In the genomic region with DNA sequence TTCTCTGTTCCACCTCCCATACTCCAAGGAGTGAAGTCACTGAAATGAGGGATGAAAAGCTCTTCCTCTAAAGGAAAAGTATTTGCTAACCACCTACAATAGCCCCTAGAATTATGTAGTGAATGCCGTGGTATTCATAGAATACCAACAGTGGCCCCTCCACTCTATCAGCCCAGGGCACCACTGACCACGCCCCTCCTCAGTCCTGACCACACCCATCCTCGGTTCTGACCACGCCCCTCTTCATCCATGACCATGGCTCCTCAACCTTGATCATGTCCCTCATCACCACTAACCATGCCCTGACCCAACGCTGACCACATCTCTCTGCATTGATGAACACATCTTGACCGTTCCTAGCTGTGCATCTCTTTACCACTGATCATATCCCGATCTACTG, we compare ENCODE assay signal across 23 mouse cellular contexts.
DNase-seq lines count a peak whose midpoint lies in the region; ATAC-seq and TF ChIP-seq lines count a peak whose summit lies in the region.
"Had no signal": no experiment of that assay in that cellular context is flagged by ENCODE, and none has a peak within 500 bp of the region (broad histone marks: within the 10 kb centered on the region; RNA-seq: fewer than 3 reads in every experiment).

No protein-coding gene starts in this region.

- no peak for TF ChIP-seq POLR2A in kidney, adult 2 months (IDR thresholded peaks at IDR 0.05; ENCODE audit: low read depth, low read length)

- no peak overlapping the region for H3K4me2 ChIP-seq in hindbrain, embryonic 14.5 days (replicated peaks)
- no peak overlapping the region for H3K4me2 ChIP-seq in midbrain, embryonic 13.5 days (replicated peaks)
- H3K4me2 ChIP-seq in midbrain, embryonic 16.5 days (ENCODE audit: low read length): no peak overlapping the region
- H3K4me2 ChIP-seq: embryonic facial prominence, embryonic 13.5 days; forebrain, embryonic 12.5 days; forebrain, embryonic 15.5 days had no signal

- 85% methylated on average over 7 of the region's 7 CpGs for WGBS in hindbrain, embryonic 14.5 days
- 91% methylated on average over 7 of the region's 7 CpGs for WGBS in hindbrain, embryonic 10.5 days
- WGBS in midbrain, embryonic 13.5 days: 86% methylated on average over 7 of the region's 7 CpGs
- WGBS in midbrain, embryonic 16.5 days: 92% methylated on average over 7 of the region's 7 CpGs
- 83% methylated on average over 7 of the region's 7 CpGs for WGBS in kidney, adult 2 months

- no peak for TF ChIP-seq CTCF in left cerebral cortex, adult 2 months (IDR thresholded peaks at IDR 0.05)
- no peak for TF ChIP-seq CTCF in kidney, adult 2 months (conservative IDR thresholded peaks at IDR 0.05; ENCODE audit: insufficient read depth, insufficient read length, low read depth, low read length)

- 0 out of 2 replicates have a peak, but pooled peaks have one; percentile 14 for ATAC-seq in hindbrain, embryonic 14.5 days (ENCODE audit: low FRiP score)
- ATAC-seq in midbrain, embryonic 13.5 days: 0 out of 2 replicates have a peak, but pooled peaks have one; percentile 30
- no peak for ATAC-seq in midbrain, embryonic 16.5 days
- ATAC-seq: CD4-positive, CD25-positive, alpha-beta regulatory T cell, adult 4 months had no signal

- no peak overlapping the region for H3K27ac ChIP-seq in hindbrain, embryonic 14.5 days
- H3K27ac ChIP-seq in hindbrain, embryonic 10.5 days: no peak overlapping the region
- peak overlapping the region; percentile 78 for H3K27ac ChIP-seq in left cerebral cortex, adult 2 months
- H3K27ac ChIP-seq in midbrain, embryonic 13.5 days: no peak overlapping the region
- H3K27ac ChIP-seq in midbrain, embryonic 16.5 days (ENCODE audit: low read length): no peak overlapping the region
- H3K27ac ChIP-seq in kidney, adult 2 months (ENCODE audit: insufficient read depth, low read depth, low read length): no peak overlapping the region
- H3K27ac ChIP-seq: embryonic facial prominence, embryonic 10.5 days; embryonic facial prominence, embryonic 13.5 days; forebrain, embryonic 12.5 days; forebrain, embryonic 15.5 days; heart, adult 2 months; heart, embryonic 10.5 days had no signal

- DNase-seq in hindbrain, embryonic 14.5 days (ENCODE audit: low spot score): no peak
- DNase-seq in hindbrain, embryonic 10.5 days (ENCODE audit: low spot score): no peak
- DNase-seq in left cerebral cortex, adult 2 months (ENCODE audit: extremely low spot score in 1 of 2, low spot score in 2 of 2): no peak
- DNase-seq in left cerebral cortex, adult 11 months (ENCODE audit: low spot score): no peak
- DNase-seq in kidney, adult 2 months: no peak
- DNase-seq: adrenal gland, adult 2 months; adrenal gland, postnatal 14 days; cerebellum, adult 11 months; cerebellum, adult 2 months; cerebellum, adult 9-11 months; cerebellum, postnatal 25 days; embryo, embryonic 11 days; gastrocnemius, postnatal 25 days; heart, adult 2 months had no signal

- no peak overlapping the region for H3K4me3 ChIP-seq in hindbrain, embryonic 14.5 days (replicated peaks; ENCODE audit: low read length)
- no peak overlapping the region for H3K4me3 ChIP-seq in hindbrain, embryonic 10.5 days
- H3K4me3 ChIP-seq in left cerebral cortex, adult 2 months: no peak overlapping the region
- H3K4me3 ChIP-seq in midbrain, embryonic 13.5 days (replicated peaks): no peak overlapping the region
- H3K4me3 ChIP-seq in midbrain, embryonic 16.5 days (ENCODE audit: low read depth, low read length): no peak overlapping the region
- no peak overlapping the region for H3K4me3 ChIP-seq in kidney, adult 2 months (ENCODE audit: insufficient read depth, low read depth, low read length)
- H3K4me3 ChIP-seq: embryonic facial prominence, embryonic 10.5 days; embryonic facial prominence, embryonic 13.5 days; erythroblast, embryonic 14.5 days; forebrain, embryonic 12.5 days; forebrain, embryonic 15.5 days; heart, adult 2 months; heart, embryonic 10.5 days had no signal

- no peaks in the 10 kb centered on the region for H3K27me3 ChIP-seq in hindbrain, embryonic 14.5 days (ENCODE audit: control insufficient read depth, insufficient read depth, low read length)
- H3K27me3 ChIP-seq in hindbrain, embryonic 10.5 days (ENCODE audit: insufficient read depth, poor library complexity, severe bottlenecking): no peaks in the 10 kb centered on the region
- H3K27me3 ChIP-seq in midbrain, embryonic 13.5 days: no peaks in the 10 kb centered on the region
- no peaks in the 10 kb centered on the region for H3K27me3 ChIP-seq in midbrain, embryonic 16.5 days (ENCODE audit: control insufficient read depth, insufficient read depth, low read depth, low read length)
- no peaks in the 10 kb centered on the region for H3K27me3 ChIP-seq in kidney, adult 2 months (replicated peaks; ENCODE audit: control insufficient read depth, insufficient read depth, low read length)
- H3K27me3 ChIP-seq: embryonic facial prominence, embryonic 13.5 days; forebrain, embryonic 12.5 days; forebrain, embryonic 15.5 days had no signal

- intact Hi-C loops in left cerebral cortex, adult 2 months (cut with DNase I): loop anchor here (5.0 kb wide), 1 partner anchor 233 kb away; no protein-coding TSS in a partner anchor

- H3K4me1 ChIP-seq in hindbrain, embryonic 14.5 days (replicated peaks; ENCODE audit: control insufficient read depth, insufficient read depth, low read length): no peaks in the 10 kb centered on the region; the same call in 1 of the 2 replicates
- no peaks in the 10 kb centered on the region for H3K4me1 ChIP-seq in hindbrain, embryonic 10.5 days (replicated peaks)
- H3K4me1 ChIP-seq in midbrain, embryonic 13.5 days (replicated peaks): peaks cover 11% of the 10 kb centered on the region; the same call in 1 of the 2 replicates
- no peaks in the 10 kb centered on the region for H3K4me1 ChIP-seq in midbrain, embryonic 16.5 days (ENCODE audit: control insufficient read depth, insufficient read depth, low read length)
- H3K4me1 ChIP-seq in kidney, adult 2 months (ENCODE audit: control insufficient read depth, insufficient read depth, low read length): no peaks in the 10 kb centered on the region
- H3K4me1 ChIP-seq: embryonic facial prominence, embryonic 10.5 days; embryonic facial prominence, embryonic 13.5 days; forebrain, embryonic 12.5 days; heart, embryonic 10.5 days had no signal

- no peaks in the 10 kb centered on the region for H3K9me3 ChIP-seq in hindbrain, embryonic 14.5 days (ENCODE audit: control insufficient read depth, low read length)
- H3K9me3 ChIP-seq in hindbrain, embryonic 10.5 days: no peaks in the 10 kb centered on the region
- H3K9me3 ChIP-seq in midbrain, embryonic 13.5 days: no peaks in the 10 kb centered on the region
- no peaks in the 10 kb centered on the region for H3K9me3 ChIP-seq in midbrain, embryonic 16.5 days (replicated peaks; ENCODE audit: control insufficient read depth, low read length, poor library complexity, severe bottlenecking)
- H3K9me3 ChIP-seq: embryonic facial prominence, embryonic 10.5 days; embryonic facial prominence, embryonic 13.5 days; forebrain, embryonic 12.5 days; forebrain, embryonic 15.5 days; heart, embryonic 10.5 days had no signal

- H3K9ac ChIP-seq in hindbrain, embryonic 14.5 days: no peak overlapping the region
- H3K9ac ChIP-seq in midbrain, embryonic 13.5 days (replicated peaks): no peak overlapping the region
- no peak overlapping the region for H3K9ac ChIP-seq in midbrain, embryonic 16.5 days (ENCODE audit: low read depth, low read length)
- H3K9ac ChIP-seq: embryonic facial prominence, embryonic 13.5 days; forebrain, embryonic 12.5 days; forebrain, embryonic 15.5 days had no signal

- H3K36me3 ChIP-seq in hindbrain, embryonic 14.5 days (replicated peaks; ENCODE audit: control insufficient read depth, insufficient read depth): peaks cover 4% of the 10 kb centered on the region
- H3K36me3 ChIP-seq in hindbrain, embryonic 10.5 days: no peaks in the 10 kb centered on the region
- no peaks in the 10 kb centered on the region; the same call in 1 of the 2 replicates for H3K36me3 ChIP-seq in midbrain, embryonic 13.5 days
- no peaks in the 10 kb centered on the region for H3K36me3 ChIP-seq in midbrain, embryonic 16.5 days (ENCODE audit: control insufficient read depth, insufficient read depth, low read length)
- no peaks in the 10 kb centered on the region for H3K36me3 ChIP-seq in kidney, adult 2 months (ENCODE audit: control insufficient read depth, insufficient read depth, low read length)
- H3K36me3 ChIP-seq: embryonic facial prominence, embryonic 10.5 days; embryonic facial prominence, embryonic 13.5 days; forebrain, embryonic 12.5 days; forebrain, embryonic 15.5 days; heart, embryonic 10.5 days had no signal
